Mouse (Mus musculus): ENCODE data around the gene Smad1. TPM values are rescaled to one million over a fixed set of nuclear protein-coding genes. Genes with fewer than 3 reads are reported as not detected.
A peak's percentile ranks its signal among the peaks of the same experiment; 100 is the strongest.
"Not testable (repeated sequence)": the region's sequence is repeated elsewhere in the genome, so short reads cannot be mapped to it uniquely, and the experiment has no call there.

Gene Smad1
- total and polyA plus RNA-seq, 2 experiments from 2014 or later, result 14.0 to 22.8 TPM

DNA sequence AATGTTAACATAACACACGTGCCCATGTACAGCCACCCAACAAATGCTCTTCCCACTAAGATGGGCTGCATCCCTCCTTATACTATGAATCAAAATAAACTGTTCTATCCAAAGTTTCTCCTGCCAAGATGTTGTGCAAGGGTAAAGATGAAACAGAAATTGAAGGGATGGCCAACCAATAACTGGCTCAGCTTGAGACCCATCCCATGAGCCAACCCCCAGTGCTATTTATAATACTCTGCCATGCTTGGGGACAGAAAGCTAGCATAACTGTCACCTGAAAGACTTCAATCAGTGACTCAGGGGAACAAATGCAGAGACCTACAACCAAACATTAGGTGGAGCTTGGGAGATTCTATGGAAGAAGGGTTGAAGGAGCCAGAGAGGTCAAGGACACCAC lies 11.2 kb upstream of the Smad1 start:
- no peak for DNase-seq (ENCODE audit: low spot score)
- H3K9me3 ChIP-seq (replicated peaks; ENCODE audit: control insufficient read depth, low read length), result no peaks in the 10 kb centered on the region
- no peak for ATAC-seq (ENCODE audit: insufficient read depth, low read depth)
- H3K4me2 ChIP-seq (ENCODE audit: low read depth, low read length), result no peak overlapping the region
- no peak overlapping the region for H3K27ac ChIP-seq (ENCODE audit: low read depth)
- H3K27me3 ChIP-seq (ENCODE audit: control insufficient read depth, insufficient read depth, low read length), result no peaks in the 10 kb centered on the region
- TF ChIP-seq CTCF (IDR thresholded peaks at IDR 0.05; ENCODE audit: low read depth), result no peak
- no peak for TF ChIP-seq EP300 (IDR thresholded peaks at IDR 0.05; ENCODE audit: low read depth)
- WGBS, result 36% methylated on average over 1 of the region's 1 CpGs
- H3K36me3 ChIP-seq (replicated peaks; ENCODE audit: control insufficient read depth, insufficient read depth, low read length), result no peaks in the 10 kb centered on the region
- no peak overlapping the region for H3K9ac ChIP-seq (replicated peaks; ENCODE audit: low read depth, low read length)
- H3K4me3 ChIP-seq (ENCODE audit: low read depth, low read length), result no peak overlapping the region
- no peaks in the 10 kb centered on the region for H3K4me1 ChIP-seq (ENCODE audit: control insufficient read depth, insufficient read depth)

DNA sequence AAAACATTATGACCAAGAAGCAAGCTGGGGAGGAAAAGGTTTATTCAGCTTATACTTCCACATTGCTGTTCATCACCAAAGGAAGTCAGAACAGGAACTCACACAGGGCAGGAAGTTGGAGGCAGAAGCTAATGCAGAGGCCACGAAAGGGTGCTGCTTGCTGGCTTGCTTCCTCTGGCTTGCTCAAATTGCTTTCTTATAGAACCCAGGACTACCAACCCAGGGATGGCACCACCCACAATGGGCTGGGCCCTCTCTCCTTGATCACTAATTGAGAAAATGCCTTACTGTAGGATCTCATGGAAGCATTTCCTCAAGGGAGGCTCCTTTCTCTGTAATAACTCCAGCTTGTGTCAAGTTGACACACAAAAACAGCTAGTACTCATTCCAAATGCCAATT lies 8.0 kb upstream of the Smad1 start:
- not testable (repeated sequence) for H3K4me2 ChIP-seq (ENCODE audit: low read depth, low read length); H3K9ac ChIP-seq (replicated peaks; ENCODE audit: low read depth, low read length); H3K4me3 ChIP-seq (ENCODE audit: low read depth, low read length); H3K4me1 ChIP-seq (ENCODE audit: control insufficient read depth, insufficient read depth); H3K36me3 ChIP-seq (replicated peaks; ENCODE audit: control insufficient read depth, insufficient read depth, low read length); ATAC-seq (ENCODE audit: insufficient read depth, low read depth); H3K27ac ChIP-seq (ENCODE audit: low read depth); H3K27me3 ChIP-seq (ENCODE audit: control insufficient read depth, insufficient read depth, low read length); DNase-seq (ENCODE audit: low spot score); H3K9me3 ChIP-seq (replicated peaks; ENCODE audit: control insufficient read depth, low read length)
- 70% methylated on average over 1 of the region's 1 CpGs for WGBS

DNA sequence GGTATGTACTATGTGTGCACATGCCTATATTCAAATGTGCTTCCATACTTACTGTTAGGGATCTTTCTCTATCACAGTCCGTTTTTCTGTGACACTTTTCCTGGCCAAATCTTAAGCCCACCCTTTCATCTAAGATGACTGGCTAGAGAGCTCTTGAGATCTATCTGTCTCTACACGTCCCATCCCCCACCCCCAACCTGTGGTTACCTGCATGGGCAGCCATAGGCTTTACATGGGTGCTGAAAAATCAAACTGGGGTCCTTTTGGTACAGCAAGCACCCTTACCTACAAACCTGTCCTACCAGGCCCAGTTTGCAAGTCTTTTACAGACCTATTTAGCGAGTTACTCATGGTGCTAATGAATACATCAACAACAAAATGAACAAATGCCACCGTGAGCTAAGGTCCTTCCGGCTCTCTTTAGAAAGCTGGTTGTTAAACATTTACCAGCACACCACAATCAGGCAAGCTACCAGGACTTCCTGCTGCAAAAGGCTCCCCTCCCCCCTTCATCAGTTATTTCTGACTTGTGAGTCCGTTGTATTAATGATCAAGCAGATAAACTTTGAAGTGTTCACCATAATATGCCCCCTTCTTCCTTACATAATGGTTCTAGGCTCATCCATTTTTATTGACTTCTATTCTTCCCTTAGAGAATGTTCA lies 5.7 kb upstream of the Smad1 start:
- Histone ChIP-seq H3K27me3 (ENCODE audit: control insufficient read depth, insufficient read depth, low read length) (no peaks in the 10 kb centered on the region), H3K9ac (replicated peaks; ENCODE audit: low read depth, low read length) (no peak overlapping the region), H3K36me3 (replicated peaks; ENCODE audit: control insufficient read depth, insufficient read depth, low read length) (no peaks in the 10 kb centered on the region), H3K27ac (ENCODE audit: low read depth) (no peak overlapping the region), H3K4me3 (ENCODE audit: low read depth, low read length) (no peak overlapping the region), H3K4me2 (ENCODE audit: low read depth, low read length) (no peak overlapping the region), H3K4me1 (ENCODE audit: control insufficient read depth, insufficient read depth) (no peaks in the 10 kb centered on the region), H3K9me3 (replicated peaks; ENCODE audit: control insufficient read depth, low read length) (no peaks in the 10 kb centered on the region)
- ATAC-seq (ENCODE audit: insufficient read depth, low read depth) (no peak), DNase-seq (ENCODE audit: low spot score) (no peak)
- TF ChIP-seq EP300 (IDR thresholded peaks at IDR 0.05; ENCODE audit: low read depth), result no peak
- no peak for TF ChIP-seq CTCF (IDR thresholded peaks at IDR 0.05; ENCODE audit: low read depth)
- WGBS, result 56% methylated on average over 6 of the region's 6 CpGs

DNA sequence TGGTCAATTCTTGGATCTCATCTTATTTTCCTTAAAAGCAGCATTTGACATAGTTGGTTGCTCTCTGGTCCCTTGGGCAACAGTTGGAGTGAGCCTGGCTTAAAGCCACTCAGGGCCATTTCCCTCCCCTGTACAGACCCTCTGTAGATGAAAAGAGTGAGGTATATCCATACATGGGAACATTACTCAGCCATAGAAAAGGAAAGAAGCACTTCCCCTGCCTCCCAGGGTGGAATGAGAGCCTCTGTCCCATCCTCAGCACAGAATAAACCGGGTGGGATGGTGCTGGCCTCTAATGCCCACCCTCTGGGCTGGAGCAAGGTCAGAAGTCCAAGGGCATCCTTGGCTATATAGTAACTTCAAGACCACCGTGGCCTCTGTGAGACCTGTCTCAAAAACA lies 1.4 kb upstream of the Smad1 start:
- H3K36me3 ChIP-seq (replicated peaks; ENCODE audit: control insufficient read depth, insufficient read depth, low read length), result no peaks in the 10 kb centered on the region
- WGBS, result 82% methylated on average over 2 of the region's 2 CpGs
- TF ChIP-seq CTCF (IDR thresholded peaks at IDR 0.05; ENCODE audit: low read depth) (no peak), EP300 (IDR thresholded peaks at IDR 0.05; ENCODE audit: low read depth) (no peak)
- H3K4me1 ChIP-seq (ENCODE audit: control insufficient read depth, insufficient read depth), result 0 out of 2 replicates have a peak, but pooled peaks cover 10% of the 10 kb centered on the region
- H3K27me3 ChIP-seq (ENCODE audit: control insufficient read depth, insufficient read depth, low read length), result no peaks in the 10 kb centered on the region
- DNase-seq (ENCODE audit: low spot score) (no peak), ATAC-seq (ENCODE audit: insufficient read depth, low read depth) (no peak)
- H3K9ac ChIP-seq (replicated peaks; ENCODE audit: low read depth, low read length), result no peak overlapping the region
- no peak overlapping the region for H3K27ac ChIP-seq (ENCODE audit: low read depth)
- H3K4me2 ChIP-seq (ENCODE audit: low read depth, low read length), result no peak overlapping the region
- H3K9me3 ChIP-seq (replicated peaks; ENCODE audit: control insufficient read depth, low read length), result no peaks in the 10 kb centered on the region
- H3K4me3 ChIP-seq (ENCODE audit: low read depth, low read length), result no peak overlapping the region

DNA sequence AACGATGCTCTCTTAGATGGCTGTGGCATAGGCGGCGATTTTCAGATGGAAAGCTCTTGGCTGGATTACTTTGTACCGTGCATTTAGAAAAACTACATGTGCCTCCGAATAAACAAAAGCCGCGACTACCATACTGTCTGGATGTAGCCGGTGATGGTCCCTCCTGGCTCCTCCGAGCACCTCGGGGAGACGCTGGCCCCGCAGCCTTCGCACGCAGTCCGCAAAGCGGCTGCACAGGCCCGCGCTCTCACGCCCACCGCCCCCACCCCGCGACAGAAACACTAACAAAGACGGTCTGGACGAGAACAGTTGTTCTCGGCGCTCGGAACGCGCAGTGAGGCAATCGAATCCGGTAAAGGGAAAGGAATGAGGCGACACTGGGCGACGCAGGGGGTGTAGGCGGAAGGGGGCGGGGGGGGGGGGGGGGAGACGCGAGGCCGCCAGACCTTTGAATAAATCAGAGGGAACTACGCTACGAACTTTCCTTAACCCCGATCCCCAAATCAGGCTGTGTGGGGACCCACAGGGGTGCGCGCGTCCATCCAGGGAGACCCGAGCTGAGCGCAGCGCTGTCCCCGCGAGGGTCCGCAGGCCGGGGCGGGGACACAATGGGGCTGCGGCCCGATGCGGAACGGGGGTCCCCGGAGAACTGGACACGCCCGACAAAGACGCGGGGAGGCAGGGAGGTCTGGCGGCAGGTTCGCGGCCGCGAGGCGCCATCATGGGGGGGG lies 902 bp downstream of the Smad1 start:
- Histone ChIP-seq H3K27ac (ENCODE audit: low read depth) (peak overlapping the region; percentile 96), H3K27me3 (ENCODE audit: control insufficient read depth, insufficient read depth, low read length) (no peaks in the 10 kb centered on the region), H3K9me3 (replicated peaks; ENCODE audit: control insufficient read depth, low read length) (no peaks in the 10 kb centered on the region), H3K9ac (replicated peaks; ENCODE audit: low read depth, low read length) (peak overlapping the region; percentile 99), H3K4me2 (ENCODE audit: low read depth, low read length) (peak overlapping the region; percentile 92), H3K4me1 (ENCODE audit: control insufficient read depth, insufficient read depth) (peaks cover 21% of the 10 kb centered on the region; the same call in 1 of the 2 replicates), H3K4me3 (ENCODE audit: low read depth, low read length) (peak overlapping the region; percentile 99), H3K36me3 (replicated peaks; ENCODE audit: control insufficient read depth, insufficient read depth, low read length) (no peaks in the 10 kb centered on the region)
- no peak for TF ChIP-seq EP300 (IDR thresholded peaks at IDR 0.05; ENCODE audit: low read depth)
- TF ChIP-seq CTCF (IDR thresholded peaks at IDR 0.05; ENCODE audit: low read depth), result no peak
- peak; percentile 28 for ATAC-seq (ENCODE audit: insufficient read depth, low read depth)
- WGBS, result under 1% methylated on average over 57 of the region's 68 CpGs
- peak; percentile 67 for DNase-seq (ENCODE audit: low spot score)
